Mouse (Mus musculus) limb, embryonic 11.5 days (tissue): ENCODE measurements around the gene Fancc. TPM values are rescaled to one million over a fixed set of nuclear protein-coding genes. Genes with fewer than 3 reads are reported as not detected.

Experiments used
- ATAC-seq: fragments of 200-750 bp; cut with Nextera tagmentation; 2 replicates; pipeline ENCODE4 v1.8.0; 2017; ENCODE audit warnings: low read depth; ENCODE audit not compliant: insufficient number of reproducible peaks, low FRiP score, low TSS enrichment
- DNase-seq: peaks from one replicate; pipeline ENCODE4 v3.0.0-alpha.2; 2015; ENCODE audit warnings: low spot score
- H3K27ac ChIP-seq: fragments of 300-500 bp; sonication (generic); replicated peaks from 2 replicates; pipeline ENCODE4 v1.5.1; 2014; ENCODE audit warnings: low read depth, mild to moderate bottlenecking, low read length
- H3K27me3 ChIP-seq: fragments of 300-500 bp; sonication (generic); 2 replicates; pipeline ENCODE4 v1.6.1; 2014; ENCODE audit warnings: mild to moderate bottlenecking, low read length, mixed read lengths; ENCODE audit not compliant: control insufficient read depth, insufficient read depth
- H3K36me3 ChIP-seq: fragments of 300-500 bp; sonication (generic); 2 replicates; pipeline ENCODE4 v1.6.1; 2014; ENCODE audit warnings: mild to moderate bottlenecking, low read length, moderate library complexity, mixed read lengths; ENCODE audit not compliant: control insufficient read depth, insufficient read depth
- H3K4me1 ChIP-seq: fragments of 300-500 bp; sonication (generic); 2 replicates; pipeline ENCODE4 v1.6.1; 2014; ENCODE audit warnings: low read length, mixed read lengths; ENCODE audit not compliant: control insufficient read depth, insufficient read depth
- H3K4me2 ChIP-seq: fragments of 300-500 bp; sonication (generic); 2 replicates; pipeline ENCODE4 v1.6.1; 2014; ENCODE audit warnings: low read depth, mild to moderate bottlenecking, moderate library complexity; ENCODE audit not compliant: severe bottlenecking
- H3K4me3 ChIP-seq: fragments of 300-500 bp; sonication (generic); 2 replicates; pipeline ENCODE4 v1.5.1; 2014; ENCODE audit warnings: low read depth, low read length
- H3K9ac ChIP-seq: fragments of 300-500 bp; sonication (generic); 2 replicates; pipeline ENCODE4 v1.6.1; 2014; ENCODE audit warnings: mild to moderate bottlenecking, low read length
- H3K9me3 ChIP-seq: fragments of 300-500 bp; sonication (generic); 2 replicates; pipeline ENCODE4 v1.6.1; 2016; ENCODE audit warnings: low read length; ENCODE audit not compliant: control insufficient read depth
- WGBS: fragments of 180-500 bp; shearing (Covaris S2); extraction: QIAGEN DNeasy Blood & Tissue Kit; methylation state at CpG from one replicate; pipeline ENCODE4 v1.1.7; 2014; 5-methylcytosine and 5-hydroxymethylcytosine counted together
- polyA plus RNA-seq: library from polyadenylated mRNA; unstranded; fragments of >200 nt; fragmentation: Nextera tagmentation; extraction: Ambion mirVana; gene quantifications from 2 replicates; pipeline ENCODE4 v1.2.1, GENCODE M21; 2014

Fancc gene
- polyA plus RNA-seq, 1 experiment from 2014 or later: 25.5 TPM

DNA sequence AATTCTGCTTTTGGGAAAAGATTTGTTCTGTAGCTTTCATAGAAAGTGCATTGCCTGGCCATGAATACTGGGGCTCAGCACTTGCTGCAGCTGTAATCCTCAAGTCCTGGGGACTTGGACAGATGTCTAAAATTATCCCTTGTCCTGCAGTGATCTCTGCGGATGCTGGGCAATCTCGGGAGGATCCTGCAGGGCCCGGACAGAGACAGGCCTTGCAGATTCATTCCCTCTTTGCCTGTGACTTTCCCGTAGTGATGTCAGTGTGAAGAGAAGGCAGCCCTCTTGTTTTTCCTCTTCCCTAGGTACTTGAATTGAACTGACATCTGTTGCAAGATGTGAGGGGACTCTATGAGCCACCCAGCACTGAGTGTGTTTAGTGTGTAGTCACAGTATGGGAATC lies 236.9 kb downstream of the Fancc start:
- peaks cover 5% of the 10 kb centered on the region; the same call in 1 of the 2 replicates for H3K36me3 ChIP-seq
- WGBS: 27% methylated on average over 4 of the region's 4 CpGs
- peaks cover 28% of the 10 kb centered on the region for H3K4me1 ChIP-seq
- H3K4me2 ChIP-seq: no peak overlapping the region
- H3K27me3 ChIP-seq: no peaks in the 10 kb centered on the region
- DNase-seq: no peak
- peak overlapping the region; percentile 32; the same call in 1 of the 2 replicates for H3K27ac ChIP-seq
- H3K9ac ChIP-seq: no peak overlapping the region
- H3K4me3 ChIP-seq: no peak overlapping the region
- ATAC-seq: no peak
- no peaks in the 10 kb centered on the region for H3K9me3 ChIP-seq

DNA sequence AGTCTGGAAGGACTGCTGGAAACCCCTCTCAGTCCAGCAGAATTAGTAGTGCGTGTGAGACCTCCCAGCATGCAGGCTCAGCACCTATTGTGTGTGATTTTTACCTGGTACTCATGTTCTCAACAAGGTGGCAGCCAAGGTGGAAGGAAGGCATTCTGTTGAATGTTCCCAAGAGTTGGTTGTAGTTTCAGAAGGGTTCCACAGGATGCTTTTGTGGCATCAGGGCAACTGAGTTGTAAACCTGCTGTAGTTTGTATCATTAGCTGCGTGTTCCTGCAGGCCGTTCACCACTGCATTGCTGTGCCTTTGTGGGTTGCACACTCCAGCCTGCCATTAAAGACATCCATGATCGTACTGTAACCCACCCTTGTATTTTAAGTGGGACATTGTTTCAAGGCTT lies 238.4 kb downstream of the Fancc start:
- DNase-seq (no peak), ATAC-seq (no peak)
- no peak overlapping the region for H3K4me3 ChIP-seq
- H3K9me3 ChIP-seq: no peaks in the 10 kb centered on the region
- 74% methylated on average over 4 of the region's 4 CpGs for WGBS
- H3K27ac ChIP-seq: peak overlapping the region; percentile 49; the same call in 1 of the 2 replicates
- peaks cover 5% of the 10 kb centered on the region; the same call in 1 of the 2 replicates for H3K36me3 ChIP-seq
- no peaks in the 10 kb centered on the region for H3K27me3 ChIP-seq
- H3K4me2 ChIP-seq: no peak overlapping the region
- no peak overlapping the region for H3K9ac ChIP-seq
- peaks cover 28% of the 10 kb centered on the region for H3K4me1 ChIP-seq

DNA sequence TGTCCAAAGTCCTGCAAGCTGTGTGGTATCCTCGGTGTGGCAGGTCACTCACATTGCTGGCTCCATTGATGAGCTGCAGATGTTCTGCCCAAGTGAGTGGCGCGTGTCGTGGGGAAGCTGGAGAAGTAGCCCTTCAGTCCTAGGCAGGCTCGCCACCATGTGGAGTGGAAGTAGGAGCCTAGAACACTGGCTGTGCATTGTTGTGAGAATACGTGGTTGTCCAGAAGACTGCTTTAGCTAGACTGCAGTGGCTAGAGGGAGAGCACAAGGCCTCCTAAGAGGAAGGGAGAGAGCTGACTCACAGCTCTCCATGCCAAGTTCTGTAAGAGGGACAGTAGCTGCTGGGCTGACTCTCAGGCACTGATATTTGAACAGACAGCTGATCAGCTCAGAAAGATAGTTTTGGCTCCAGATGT lies 238.9 kb downstream of the Fancc start:
- no peaks in the 10 kb centered on the region for H3K9me3 ChIP-seq
- ATAC-seq: no peak
- H3K4me3 ChIP-seq: no peak overlapping the region
- peak overlapping the region; percentile 49 for H3K27ac ChIP-seq
- H3K4me1 ChIP-seq: peaks cover 28% of the 10 kb centered on the region
- H3K4me2 ChIP-seq: no peak overlapping the region
- DNase-seq: no peak
- no peaks in the 10 kb centered on the region for H3K27me3 ChIP-seq
- no peak overlapping the region for H3K9ac ChIP-seq
- H3K36me3 ChIP-seq: peaks cover 5% of the 10 kb centered on the region; the same call in 1 of the 2 replicates
- WGBS: 37% methylated on average over 6 of the region's 6 CpGs

DNA sequence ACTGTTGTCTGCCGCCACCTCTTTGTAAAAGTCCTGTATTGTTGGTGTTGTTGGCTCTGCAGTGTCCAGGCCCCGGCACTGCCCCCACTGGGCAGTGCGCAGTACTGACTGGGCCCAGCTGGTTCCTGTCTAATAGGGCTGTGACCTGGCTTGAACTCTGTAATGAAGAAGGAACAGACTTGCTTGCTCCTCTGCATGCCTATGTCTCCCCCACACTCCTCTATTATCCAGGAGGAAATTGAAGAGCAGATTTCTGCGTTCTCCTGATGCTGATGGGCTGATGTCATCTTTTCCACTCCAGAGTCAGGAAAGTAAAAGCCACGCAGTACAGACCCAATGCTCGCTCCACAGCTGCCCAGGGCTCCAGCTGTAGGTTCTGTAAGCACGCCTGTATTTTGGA lies 240.3 kb downstream of the Fancc start:
- ATAC-seq: no peak
- no peak overlapping the region for H3K4me3 ChIP-seq
- no peak overlapping the region for H3K27ac ChIP-seq
- H3K4me2 ChIP-seq: no peak overlapping the region
- peaks cover 5% of the 10 kb centered on the region; the same call in 1 of the 2 replicates for H3K36me3 ChIP-seq
- H3K27me3 ChIP-seq: no peaks in the 10 kb centered on the region
- no peak for DNase-seq
- H3K4me1 ChIP-seq: peaks cover 29% of the 10 kb centered on the region
- 73% methylated on average over 7 of the region's 7 CpGs for WGBS
- no peak overlapping the region for H3K9ac ChIP-seq
- H3K9me3 ChIP-seq: no peaks in the 10 kb centered on the region

DNA sequence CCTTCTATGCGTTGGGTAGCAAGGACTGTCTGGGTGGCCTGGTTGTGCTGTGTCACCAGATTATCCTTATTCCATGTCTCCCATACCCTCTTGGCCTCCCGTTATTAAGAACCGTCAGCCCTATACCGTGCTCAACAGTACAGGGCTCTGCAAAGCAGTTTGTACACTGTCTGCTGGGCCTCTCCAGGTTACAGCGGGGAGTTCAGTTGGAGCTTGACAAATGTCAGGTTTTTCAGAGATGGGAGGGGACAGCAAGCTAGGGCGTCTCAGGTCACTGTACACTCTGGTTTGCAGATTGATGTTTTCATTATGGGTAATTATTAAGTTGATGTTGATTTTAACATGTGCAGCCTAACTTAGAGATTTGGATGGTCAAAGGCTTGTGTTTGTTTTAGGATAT lies 240.9 kb downstream of the Fancc start:
- Histone ChIP-seq H3K36me3 (peaks cover 5% of the 10 kb centered on the region; the same call in 1 of the 2 replicates), H3K4me2 (no peak overlapping the region), H3K4me1 (peaks cover 33% of the 10 kb centered on the region), H3K27ac (no peak overlapping the region), H3K27me3 (no peaks in the 10 kb centered on the region), H3K4me3 (no peak overlapping the region), H3K9ac (no peak overlapping the region), H3K9me3 (no peaks in the 10 kb centered on the region)
- DNase-seq: no peak
- 74% methylated on average over 6 of the region's 6 CpGs for WGBS
- ATAC-seq: no peak

DNA sequence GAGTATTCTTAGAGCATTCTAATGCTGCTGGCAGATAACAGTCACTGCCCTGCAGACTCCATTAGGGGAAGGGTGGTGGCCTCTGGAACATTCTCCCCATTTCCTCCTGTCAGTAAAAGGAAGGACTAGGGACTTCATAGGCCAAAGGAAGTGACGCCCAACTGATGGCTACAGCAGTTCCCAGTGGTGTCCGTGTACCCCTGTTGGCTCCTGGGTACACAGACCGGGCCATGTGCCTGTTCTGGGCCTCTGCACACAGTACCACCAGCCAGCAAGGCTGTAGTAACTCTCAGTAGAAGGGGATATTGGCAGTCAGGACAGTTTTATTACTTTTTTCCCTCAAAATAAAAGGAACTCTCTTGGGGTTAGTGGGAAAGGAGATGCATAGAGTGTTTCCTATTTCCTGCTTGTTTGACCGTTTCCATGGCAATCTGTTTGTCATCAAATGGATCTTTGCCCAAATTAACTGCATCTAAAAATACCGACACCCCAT lies 241.5 kb downstream of the Fancc start:
- DNase-seq: no peak
- Histone ChIP-seq H3K4me1 (peaks cover 27% of the 10 kb centered on the region), H3K4me2 (no peak overlapping the region)

DNA sequence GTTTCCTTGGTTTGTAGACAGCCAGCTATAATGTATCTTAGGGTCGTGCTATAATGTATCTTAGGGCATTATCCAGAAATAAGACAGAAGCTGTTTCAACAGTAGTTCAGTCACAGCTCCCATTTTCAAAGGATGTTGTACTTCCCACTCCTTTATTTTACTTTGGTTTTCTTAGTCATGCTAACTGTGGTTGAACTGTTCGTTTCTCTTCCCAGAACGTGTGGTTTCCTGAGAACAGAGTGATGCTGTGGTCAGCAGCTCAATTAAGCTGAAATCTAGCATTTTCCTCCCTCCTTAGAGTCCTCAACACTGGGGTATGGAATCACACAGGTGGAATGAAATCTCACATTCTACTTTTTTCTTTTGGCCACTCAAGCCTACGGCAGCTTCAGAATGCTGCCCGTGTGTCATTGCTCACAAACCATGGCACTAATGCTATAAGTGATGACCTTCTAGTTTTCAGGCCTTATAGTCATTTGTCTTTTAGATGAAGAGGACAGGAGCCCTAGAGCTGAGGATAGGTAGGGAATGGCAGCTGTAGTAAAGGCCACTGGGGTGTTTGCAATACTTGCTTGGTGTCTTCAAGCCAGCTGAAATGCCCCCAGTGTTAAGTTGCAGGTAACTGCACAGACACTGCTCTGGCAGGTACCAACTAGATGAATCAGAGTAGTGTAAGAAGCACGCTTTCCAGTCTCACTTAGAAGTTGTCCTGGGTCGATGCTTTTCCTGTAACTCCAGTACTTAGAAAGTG lies 243.0 kb downstream of the Fancc start:
- Histone ChIP-seq H3K4me2 (no peak overlapping the region), H3K9ac (no peak overlapping the region), H3K36me3 (peaks cover 5% of the 10 kb centered on the region; the same call in 1 of the 2 replicates), H3K4me3 (no peak overlapping the region), H3K4me1 (peaks cover 25% of the 10 kb centered on the region), H3K27ac (no peak overlapping the region), H3K9me3 (no peaks in the 10 kb centered on the region), H3K27me3 (no peaks in the 10 kb centered on the region)
- no peak for DNase-seq
- no peak for ATAC-seq
- 92% methylated on average over 7 of the region's 7 CpGs for WGBS

More for the DNA sequence above, 241.5 kb downstream of the Fancc start:
- ATAC-seq: no peak
- Histone ChIP-seq H3K9ac (no peak overlapping the region), H3K36me3 (peaks cover 5% of the 10 kb centered on the region; the same call in 1 of the 2 replicates), H3K27ac (no peak overlapping the region), H3K4me3 (no peak overlapping the region), H3K27me3 (no peaks in the 10 kb centered on the region), H3K9me3 (no peaks in the 10 kb centered on the region)
- WGBS: 80% methylated on average over 5 of the region's 5 CpGs

DNA sequence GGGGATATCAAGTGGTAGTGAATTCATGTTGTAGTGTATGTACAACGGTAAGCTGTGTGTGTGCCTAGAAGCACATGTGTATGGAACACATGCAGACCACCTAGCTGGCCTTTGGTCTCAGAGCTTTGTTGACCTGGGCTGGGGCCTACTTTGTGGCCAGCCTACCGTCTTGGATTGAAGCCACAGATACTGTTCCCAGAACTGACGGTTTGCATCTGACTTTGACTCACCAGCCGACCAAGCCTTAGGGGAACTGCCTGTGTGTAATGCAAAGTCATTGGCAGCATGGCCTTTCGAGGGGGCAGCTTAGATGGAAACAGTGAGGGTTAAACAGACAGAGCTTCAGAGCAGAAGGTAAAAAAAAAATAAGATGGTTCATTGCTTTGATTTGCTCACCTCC lies 243.9 kb downstream of the Fancc start:
- WGBS: 84% methylated on average over 5 of the region's 5 CpGs
- no peak overlapping the region for H3K4me2 ChIP-seq
- H3K9me3 ChIP-seq: no peaks in the 10 kb centered on the region
- H3K36me3 ChIP-seq: peaks cover 5% of the 10 kb centered on the region; the same call in 1 of the 2 replicates
- no peaks in the 10 kb centered on the region for H3K27me3 ChIP-seq
- DNase-seq (no peak), ATAC-seq (no peak)
- H3K27ac ChIP-seq: no peak overlapping the region
- no peak overlapping the region for H3K4me3 ChIP-seq
- H3K4me1 ChIP-seq: peaks cover 17% of the 10 kb centered on the region
- no peak overlapping the region for H3K9ac ChIP-seq
